Mouse (Mus musculus): Measurements from ENCODE around the gene Ptprg.

Ptprg gene

DNA sequence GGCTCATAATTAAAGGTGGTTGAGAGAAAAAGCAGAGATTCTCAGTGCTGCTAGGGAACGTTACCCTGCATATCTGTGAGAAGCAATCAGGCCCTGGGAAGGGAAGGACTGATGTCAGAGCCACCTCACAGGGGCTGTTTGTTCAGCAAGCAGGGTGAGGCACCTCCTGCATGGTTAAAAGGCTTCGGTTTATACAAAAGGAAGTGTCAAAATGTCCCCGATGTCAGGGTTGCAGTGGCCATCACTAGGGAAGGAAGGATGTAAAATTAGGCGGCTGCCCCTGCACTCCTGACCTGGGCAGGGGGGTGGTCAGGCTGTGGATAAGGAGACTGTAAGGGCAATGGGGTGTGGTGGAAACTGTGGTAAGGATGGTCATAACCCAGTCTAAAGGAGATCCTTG lies 583.2 kb downstream of the Ptprg start:
- no peak for DNase-seq (ENCODE audit: low read depth, low spot score)

DNA sequence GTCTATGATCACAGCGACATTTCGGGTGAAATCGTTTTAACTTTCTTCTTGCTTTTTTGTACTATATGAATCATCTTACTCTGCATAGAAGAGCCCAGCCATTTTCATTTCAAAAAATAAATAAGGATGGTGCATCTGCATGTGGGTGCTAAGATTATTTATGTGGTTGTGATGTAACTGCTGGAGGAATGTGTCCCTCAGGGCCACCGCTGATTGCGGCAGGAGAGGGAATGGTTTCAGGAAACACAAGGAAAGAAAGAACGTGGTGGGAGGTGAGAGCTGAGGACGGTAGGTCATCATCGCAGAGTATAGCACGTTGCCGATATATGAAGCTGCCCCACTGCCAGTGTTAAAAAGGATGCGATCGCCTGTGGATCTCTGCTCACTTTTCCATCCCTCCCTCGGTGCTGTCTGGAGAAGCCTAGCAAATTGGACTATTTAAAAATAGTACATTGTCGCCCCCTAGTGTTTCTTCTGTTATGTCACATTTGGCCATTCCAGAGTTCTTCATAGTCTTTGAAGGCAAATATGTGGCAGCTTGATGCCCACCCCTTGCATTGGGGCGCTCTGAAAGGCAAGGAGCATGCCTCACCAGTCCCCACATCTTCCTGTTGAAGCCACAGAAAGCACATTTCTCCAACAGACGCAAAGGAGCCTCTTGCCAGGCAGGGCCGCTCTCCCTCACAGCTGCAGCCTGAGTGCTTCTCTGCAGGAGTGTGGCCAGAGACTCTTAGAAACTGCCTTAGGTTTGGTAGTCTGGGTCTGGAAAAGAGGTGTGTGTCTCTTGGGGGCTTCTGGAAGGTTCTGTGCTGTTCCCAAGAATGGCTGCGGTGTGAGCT lies 586.5 kb downstream of the Ptprg start:
- peak; percentile 65 for DNase-seq (ENCODE audit: low read depth, low spot score)

DNA sequence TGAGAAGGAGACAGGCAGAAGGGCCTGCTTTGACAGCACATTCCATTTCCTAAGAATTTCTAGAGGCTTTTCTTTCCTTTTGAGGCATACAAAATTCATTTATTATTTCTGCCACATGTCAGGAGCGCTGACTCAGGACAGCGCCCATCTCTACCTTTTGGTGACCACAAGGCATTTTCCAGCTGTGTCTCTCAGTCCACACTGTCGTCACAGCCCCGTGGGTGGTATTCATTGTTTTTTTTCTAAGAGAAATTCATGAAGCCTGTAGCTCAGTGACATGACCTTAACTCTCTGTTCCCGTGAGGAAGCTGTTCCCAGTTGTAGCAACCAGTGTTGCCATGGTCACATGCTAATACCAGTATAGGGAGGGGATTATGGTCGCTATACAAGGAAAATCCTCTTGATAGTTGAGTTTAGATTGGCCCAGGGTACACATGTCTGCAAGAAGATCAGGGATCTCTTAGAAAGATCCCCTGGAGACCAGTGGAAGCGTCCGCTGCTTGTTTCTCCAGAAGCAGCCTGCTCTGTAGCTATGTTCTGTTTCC lies 590.7 kb downstream of the Ptprg start:
- DNase-seq (ENCODE audit: low read depth, low spot score) = no peak

DNA sequence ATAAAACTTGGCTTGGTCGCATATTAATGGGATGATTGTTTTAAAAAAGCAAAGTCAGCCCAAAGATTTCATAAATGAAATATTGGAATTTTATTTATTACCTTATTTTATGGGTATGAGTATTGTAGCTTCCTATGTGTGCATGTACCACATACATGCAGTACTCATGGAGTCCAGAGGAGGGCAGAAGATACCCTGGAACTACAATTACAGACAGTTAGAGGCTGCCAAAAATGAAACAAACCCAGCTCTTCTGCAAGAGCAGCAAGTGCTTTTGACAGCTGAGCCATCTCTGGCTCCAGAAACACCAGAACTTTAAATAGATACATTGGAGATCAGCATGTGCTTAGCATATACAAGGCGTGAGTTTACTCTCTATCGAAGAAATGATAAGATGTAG lies 592.6 kb downstream of the Ptprg start:
- DNase-seq (ENCODE audit: low read depth, low spot score) = no peak

DNA sequence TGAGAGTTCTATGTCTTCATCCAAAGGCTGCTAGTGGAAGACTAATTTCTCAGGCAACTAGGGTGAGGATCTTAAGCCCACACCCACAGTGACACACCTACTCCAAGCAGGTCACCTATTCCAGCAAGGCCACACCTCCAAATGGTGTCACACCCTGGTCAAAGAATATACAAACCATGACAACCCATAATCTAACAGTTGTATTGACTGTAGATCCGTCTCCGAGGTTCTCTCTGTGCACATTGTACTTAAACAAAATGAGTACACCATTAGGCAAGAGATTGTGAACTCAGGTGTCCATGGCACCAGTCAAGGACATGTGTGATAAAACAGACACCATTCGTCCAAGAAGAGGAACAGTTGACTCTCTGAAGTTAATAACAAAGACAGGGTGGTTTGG lies 596.2 kb downstream of the Ptprg start:
- no peak for DNase-seq (ENCODE audit: low read depth, low spot score)

DNA sequence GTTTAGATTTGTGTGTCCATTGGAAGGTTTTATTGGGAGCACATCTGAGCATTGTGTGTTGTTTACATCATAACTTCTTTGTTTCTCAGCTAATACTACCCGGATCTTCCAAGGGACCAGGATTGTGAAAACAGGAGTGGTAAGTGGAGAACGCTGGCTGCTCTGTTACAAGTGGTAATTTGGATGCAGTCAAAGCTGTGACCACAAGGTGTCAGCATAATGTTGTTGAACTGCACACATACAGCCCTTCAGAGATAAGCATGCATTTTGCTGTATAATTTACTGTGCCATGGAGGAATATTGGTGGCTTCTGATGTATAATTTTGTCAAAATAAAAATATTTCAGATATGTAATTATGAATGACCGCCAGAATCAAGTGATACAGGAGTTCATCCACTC lies 598.6 kb downstream of the Ptprg start:
- DNase-seq (ENCODE audit: low read depth, low spot score) = peak; percentile 50

DNA sequence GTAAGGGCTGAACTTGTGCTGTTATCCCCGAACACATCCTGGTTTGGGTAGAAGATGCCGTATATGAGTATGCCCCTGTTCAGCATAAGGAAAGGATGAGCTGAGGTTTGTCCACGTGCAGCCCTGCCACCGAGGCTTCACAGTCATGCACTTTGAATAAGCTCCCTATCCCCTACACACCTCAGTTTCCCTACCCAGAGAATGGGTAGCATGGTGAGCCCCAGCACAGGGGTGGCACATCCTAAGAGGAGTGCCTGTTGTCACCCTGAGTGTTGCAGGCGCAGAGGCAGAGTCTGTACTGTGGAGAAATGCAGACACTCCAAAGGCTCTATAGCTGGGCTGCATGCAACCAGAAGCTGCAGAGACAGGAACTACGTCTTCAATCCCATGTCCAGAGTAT lies 599.4 kb downstream of the Ptprg start:
- no peak for DNase-seq (ENCODE audit: low read depth, low spot score)

DNA sequence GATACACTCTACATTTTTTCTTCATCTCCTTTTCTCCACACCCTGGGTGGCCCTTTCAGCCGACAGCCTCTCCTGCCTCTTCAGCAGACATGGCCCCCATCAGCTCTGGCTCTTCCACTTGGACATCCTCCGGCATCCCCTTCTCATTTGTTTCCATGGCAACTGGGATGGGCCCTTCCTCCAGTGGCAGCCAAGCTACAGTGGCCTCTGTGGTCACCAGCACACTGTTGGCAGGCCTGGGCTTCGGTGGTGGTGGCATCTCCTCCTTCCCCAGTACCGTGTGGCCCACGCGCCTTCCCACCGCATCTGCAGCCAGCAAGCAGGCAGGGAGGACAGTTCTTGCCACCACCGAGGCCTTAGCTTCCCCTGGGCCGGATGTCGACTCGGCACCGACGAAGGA lies 600.3 kb downstream of the Ptprg start:
- DNase-seq (ENCODE audit: low read depth, low spot score) = no peak

DNA sequence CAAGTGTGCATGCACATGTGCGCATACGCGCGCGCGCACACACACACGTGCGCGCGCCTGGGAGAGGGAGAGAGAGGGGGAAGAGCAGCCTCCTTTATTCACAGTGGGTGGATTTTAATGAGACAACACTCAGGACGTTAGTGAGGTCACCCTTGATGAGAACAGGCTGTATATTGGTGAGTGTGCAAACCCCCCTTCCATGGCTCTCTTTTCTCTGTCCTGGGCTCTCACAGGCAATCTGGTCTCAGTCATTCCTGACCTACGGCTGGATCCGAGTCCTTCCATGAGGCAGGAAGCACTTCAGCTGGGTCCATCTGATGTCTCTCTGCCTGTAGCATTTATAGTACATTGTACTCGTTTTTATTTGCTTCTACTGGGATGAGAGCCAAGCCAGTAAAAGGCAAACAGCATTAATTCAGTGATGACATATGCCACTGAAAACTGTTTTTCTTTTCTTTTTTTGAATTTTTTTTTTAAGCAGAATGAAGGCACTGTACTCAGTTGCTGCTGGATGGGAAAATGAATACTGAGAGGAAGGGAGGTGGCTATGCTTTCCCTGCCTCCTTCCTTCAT lies 608.5 kb downstream of the Ptprg start:
- no peak for DNase-seq (ENCODE audit: low read depth, low spot score)

DNA sequence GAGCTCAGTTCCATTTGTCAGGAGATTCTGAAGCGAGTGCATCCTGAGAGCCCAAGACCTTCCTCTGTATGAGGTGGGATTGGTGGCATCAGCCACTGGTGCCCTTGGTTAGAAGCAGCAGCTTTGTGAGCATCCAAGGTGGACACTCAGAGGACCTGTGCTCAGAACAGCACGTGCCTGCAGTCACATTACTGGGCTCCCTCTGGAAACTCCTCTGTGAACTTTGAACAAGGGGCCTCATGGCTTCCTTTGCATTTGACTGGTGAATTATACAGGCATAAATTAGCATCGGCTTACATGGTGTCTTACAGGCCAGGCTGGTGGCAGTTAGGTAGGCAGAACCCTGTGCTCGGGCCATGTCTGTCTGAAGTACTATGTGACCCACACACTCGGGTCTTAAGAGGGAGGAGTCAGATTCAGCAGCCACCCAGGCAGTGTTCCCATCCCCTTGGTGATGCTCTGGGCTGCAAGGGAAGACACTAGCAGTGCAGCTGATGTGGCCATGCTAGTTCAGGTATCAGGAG lies 609.1 kb downstream of the Ptprg start:
- no peak for DNase-seq (ENCODE audit: low read depth, low spot score)

DNA sequence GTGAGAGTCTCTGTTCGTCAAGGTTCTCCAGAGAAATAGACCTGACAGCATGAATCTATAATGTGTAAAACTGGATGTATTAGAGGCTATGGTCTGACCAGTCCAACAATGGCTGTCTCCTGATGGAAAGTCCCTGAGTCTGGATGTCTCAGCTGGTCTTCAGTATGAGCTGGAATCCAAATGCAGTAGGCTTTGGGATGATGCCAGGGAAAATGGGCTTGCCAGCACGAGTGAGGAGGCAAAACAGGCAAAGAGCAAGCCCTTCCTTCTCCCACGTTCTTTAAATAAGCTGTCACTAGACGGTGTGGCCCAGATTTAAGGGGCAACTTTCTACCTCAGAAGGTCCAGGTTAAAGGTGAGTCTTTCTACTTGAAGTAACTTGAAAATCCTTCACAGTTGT lies 609.9 kb downstream of the Ptprg start:
- DNase-seq (ENCODE audit: low read depth, low spot score) = no peak

DNA sequence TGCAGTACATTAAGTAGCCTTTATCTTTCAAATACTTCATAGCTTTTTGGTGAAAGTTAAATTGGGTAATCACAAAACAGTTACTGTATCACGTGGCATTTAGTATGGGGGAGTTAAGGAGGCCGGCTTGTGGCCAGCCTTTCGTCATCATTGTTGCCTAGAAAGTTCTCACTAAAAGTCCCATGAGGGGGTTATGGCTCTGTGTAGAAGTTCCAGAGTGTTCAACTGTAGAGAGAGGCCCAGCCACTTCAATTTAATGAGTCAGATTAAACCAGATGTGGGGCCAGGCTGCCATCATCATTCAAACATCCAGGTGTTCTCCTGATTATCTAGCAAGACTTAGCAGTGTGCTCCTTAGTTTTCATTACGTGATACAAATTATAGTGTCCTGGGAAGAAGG lies 613.9 kb downstream of the Ptprg start:
- DNase-seq (ENCODE audit: low read depth, low spot score) = no peak

DNA sequence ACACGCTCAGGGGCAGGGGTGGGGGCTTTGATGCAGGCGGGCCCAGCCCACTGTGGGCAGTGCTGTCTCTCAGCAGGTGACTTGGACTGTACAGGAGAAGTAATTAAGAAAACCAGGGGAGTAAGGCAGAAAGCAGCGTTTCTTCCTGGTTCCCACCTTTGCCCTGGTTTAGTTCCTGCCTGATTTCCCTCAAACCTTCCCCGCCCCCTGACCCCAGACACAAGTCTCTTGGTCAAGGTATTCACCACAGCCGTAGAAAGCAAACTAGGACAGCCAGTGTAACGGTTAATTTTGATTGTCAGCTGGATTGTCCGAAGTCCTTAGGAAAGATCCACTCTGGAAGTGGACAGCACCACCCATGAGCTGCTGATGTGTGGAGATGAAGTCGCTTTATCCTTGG lies 614.3 kb downstream of the Ptprg start:
- DNase-seq (ENCODE audit: low read depth, low spot score) = no peak

DNA sequence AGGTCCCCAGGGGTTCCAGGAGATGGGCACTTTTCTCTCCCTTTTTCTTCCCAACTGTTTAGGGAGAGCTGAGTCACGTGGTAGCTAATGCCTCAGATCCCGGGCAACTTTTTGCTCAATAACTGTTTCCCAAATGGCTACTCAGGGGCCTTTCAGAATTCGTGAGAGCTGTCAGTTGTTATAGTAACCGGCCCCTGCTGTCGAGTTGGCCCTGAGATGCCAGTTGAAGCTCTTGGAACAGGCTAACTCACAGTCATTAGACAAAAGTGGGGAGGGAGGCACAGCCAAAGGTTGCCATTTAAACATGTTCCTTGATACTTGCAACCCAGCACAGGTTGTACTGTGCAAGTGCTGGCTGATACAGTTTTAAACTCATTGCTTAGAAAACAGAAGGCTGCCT lies 624.1 kb downstream of the Ptprg start:
- DNase-seq (ENCODE audit: low read depth, low spot score) = no peak

DNA sequence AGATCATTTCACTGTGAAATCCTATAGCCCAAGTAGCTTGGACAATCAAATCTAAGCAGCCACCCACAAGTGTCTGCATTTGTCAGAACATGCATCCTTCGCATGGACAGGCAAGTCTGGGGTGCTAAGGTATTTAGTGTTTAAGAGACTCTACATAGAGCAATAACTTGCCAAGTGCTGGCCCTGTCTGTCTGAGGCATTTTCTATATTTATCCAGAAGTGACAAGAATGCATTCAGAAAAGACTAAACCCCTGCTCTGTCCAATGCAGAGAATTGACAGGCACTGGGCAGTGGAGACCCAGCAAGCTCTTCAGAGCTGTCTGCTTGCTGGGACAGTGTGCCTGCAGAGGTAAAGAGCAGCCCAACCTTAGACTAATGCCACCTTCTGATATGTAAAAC lies 625.3 kb downstream of the Ptprg start:
- DNase-seq (ENCODE audit: low read depth, low spot score) = no peak

DNA sequence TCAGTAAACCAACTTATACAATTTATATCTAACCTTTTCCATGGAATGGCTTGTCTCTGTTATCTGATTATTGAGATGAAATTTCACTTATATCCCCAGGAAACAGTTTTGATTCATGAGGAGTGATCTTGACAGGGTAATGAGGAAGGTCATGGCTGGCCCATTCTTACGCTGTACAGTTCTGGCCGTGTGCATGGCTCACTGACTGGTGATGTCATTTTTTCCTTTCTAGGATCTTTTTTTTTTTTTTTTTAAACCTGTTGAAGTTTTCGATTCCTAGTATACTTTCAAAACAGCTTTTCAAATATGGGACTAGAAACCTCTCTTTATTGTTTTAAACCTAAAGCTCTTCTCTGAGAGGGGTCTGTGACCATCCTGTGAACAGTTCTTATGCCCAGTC lies 626.8 kb downstream of the Ptprg start:
- DNase-seq (ENCODE audit: low read depth, low spot score) = no peak

DNA sequence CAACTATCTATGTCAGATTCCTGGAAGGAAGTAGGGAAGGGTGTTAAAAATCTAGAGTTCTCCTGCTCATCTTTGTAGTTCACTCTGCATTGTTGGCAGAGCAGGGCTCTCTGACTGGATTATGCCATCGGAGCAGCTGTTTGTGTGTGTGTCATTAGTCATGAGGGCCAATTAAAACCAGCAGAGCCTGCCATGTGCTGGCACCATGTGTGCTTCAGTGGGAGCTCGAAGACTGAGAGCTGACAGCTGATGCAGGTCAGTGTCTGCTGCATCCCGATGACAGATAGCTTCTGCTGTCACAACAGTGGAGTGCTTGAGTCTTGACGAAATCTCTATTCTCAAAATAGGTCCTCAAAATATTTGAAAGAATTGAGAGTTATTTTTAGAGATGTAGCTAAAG lies 631.7 kb downstream of the Ptprg start:
- DNase-seq (ENCODE audit: low read depth, low spot score) = no peak

DNA sequence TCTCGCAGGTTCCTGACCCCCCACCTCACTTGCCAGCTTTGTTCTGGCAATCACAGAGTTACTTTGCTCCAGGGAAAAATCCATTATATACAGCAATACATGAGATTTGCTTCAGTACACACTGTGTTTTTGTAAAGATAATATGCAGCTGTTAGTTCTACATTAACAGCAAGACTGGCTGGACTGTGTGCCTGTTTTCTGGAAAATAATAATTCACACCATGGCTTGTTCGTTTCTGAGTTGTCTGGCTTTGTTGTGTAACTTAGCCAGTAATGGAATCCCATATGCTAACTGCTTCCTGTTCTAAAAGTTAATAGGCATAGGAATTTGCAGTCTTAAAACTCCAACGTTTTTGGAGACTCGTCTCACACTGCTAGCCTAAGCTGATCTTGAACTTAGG lies 635.0 kb downstream of the Ptprg start:
- no peak for DNase-seq (ENCODE audit: low read depth, low spot score)

DNA sequence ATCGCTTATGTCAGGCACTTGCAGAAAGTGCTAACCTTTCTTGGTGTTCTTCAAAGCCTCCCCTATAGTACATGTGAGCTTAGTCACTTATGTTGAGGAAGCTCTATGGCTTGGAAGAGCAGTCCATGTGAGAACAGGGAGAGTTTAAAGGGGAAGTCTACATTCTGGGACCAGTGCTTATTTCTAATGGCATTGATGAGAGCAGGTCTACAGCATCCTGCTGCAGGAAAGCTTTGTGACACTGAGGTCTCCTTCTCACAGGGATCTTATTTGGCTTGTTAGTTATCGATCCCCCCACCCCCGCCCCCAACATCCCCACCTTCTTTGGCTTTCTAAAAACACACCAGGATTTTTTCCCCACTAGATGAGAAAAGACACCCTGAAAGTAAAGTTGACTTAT lies 635.9 kb downstream of the Ptprg start:
- no peak for DNase-seq (ENCODE audit: low read depth, low spot score)

DNA sequence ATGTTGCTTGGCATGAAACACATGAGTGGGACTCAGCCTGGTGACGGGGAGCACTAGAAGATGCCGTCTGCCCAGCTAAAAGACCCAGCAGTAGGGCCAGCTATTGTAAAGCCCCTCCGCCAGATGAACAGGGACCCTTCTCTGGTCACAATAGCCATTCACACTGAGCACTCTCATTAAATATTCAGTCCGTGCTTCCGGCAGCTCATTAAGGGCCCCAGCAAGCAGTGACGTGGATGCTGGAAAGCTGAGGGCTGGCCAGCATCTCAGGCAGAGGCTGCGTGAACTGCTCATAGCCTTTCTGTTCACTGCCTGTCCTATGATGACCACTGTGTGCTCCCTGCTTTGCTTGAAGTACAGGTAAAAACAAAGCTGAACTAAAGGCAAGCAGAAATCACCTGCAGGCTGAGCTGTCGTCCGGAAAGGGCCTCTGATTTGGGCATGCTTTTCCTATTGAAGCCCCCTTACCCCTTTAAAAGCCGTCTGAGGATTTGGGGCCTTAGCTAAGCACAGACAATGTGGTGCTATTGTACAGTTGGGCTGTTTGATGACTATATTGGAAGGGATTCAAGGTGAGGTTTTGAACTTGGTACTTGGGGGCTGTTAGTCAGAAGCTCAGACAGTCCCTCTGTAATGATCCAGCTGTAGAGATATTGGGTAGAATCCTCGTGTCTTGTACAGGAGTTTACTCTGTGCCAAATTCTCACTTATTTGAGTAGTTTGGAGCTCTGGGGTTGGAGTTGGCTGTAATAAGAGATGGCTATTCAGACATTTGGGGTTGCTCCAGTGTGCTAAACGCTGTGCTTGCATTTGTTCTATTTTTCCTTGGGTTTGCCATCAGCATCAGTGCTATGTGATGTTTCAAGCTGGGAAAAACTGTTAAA lies 636.6 kb downstream of the Ptprg start:
- peak; percentile 37 for DNase-seq (ENCODE audit: low read depth, low spot score)

DNA sequence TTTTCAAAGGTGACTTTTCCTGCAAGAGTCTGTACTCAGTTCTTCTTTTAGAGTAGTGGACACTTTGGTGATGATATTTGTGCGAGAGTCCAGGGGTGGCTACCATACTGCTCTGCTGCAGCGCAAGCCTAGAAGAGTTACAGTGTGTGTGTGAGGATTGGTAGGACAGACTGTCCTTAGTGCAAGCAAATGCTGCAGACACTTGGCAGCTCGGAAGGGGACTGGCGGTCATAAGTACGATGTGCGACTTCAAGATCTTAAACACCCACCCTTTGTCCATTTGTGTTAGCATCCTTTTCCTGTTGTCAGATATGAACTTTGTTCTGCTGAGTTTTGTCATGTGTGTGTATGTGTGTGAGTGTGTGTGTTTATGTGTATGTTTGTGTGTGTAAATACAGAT lies 637.7 kb downstream of the Ptprg start:
- no peak for DNase-seq (ENCODE audit: low read depth, low spot score)

DNA sequence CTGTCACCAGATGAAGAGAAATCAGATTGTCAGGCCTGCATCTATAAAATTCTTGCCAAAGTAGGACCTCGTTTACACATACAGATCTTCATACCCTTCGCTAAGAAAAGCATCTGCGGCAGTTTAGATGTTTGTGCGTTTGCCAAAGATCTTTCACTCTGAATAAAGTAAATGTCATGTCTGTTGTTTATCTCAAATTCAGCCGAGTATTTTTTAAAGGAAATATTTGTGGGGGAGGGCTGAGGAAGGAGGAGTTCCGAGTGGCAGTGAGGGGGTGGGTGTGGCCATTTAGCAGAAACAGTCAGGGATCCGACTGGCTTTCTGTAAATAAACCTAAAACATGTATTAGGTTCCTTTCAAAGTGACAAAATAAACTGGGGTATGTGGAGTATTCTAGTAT lies 645.4 kb downstream of the Ptprg start:
- DNase-seq (ENCODE audit: low read depth, low spot score) = no peak

All from brain, embryonic 18.5 days (tissue).